Mouse (Mus musculus): ENCODE measurements at regions not wholly inside any gene's neighbourhood (a gene's known extent, or its start where the extent isn't known, plus 50 kb on each side); places are given as distances from the start of the nearest gene placed in this dataset.

- ATAC-seq (no peak), DNase-seq (ENCODE audit: low read depth, low spot score) (no peak)
- CTCF ChIA-PET, result no interaction called here
- in situ Hi-C loops (cut with MboI; ENCODE audit: low pct_unique_long_range_greater_than_20kb), result no loop called here
- POLR2A ChIA-PET, result no interaction called here
- TF ChIP-seq CTCF (IDR thresholded peaks at IDR 0.05), result no peak
- H3K27me3 ChIP-seq, result no peaks in the 10 kb centered on the region
Observed at GRCm38 (mm10) chr7:72500996-72501395, 194.6 kb upstream of the Mctp2 start.

- no peak for TF ChIP-seq CTCF (IDR thresholded peaks at IDR 0.05)
- no peaks in the 10 kb centered on the region for H3K27me3 ChIP-seq
- in situ Hi-C loops (cut with MboI; ENCODE audit: low pct_unique_long_range_greater_than_20kb), result no loop called here
- no peak for DNase-seq (ENCODE audit: low read depth, low spot score)
- no peak for ATAC-seq
- ChIA-PET POLR2A (no interaction called here), CTCF (interaction anchor here (0.6 kb wide), 1 partner anchor 874 kb away, joined by 3 read pairs; the partner anchor contains the start of gene Rgma)
Observed at GRCm38 (mm10) chr7:72501431-72501830, 195.0 kb upstream of the Mctp2 start.

GRCm38 (mm10) chr7:72503756-72504155 is 197.3 kb upstream of the Mctp2 start:
- ChIA-PET CTCF (interaction anchor here (1.7 kb wide), 1 partner anchor 9 kb away, joined by 5 read pairs; no protein-coding TSS in a partner anchor), POLR2A (no interaction called here)
- ATAC-seq, result no peak
- no peaks in the 10 kb centered on the region for H3K27me3 ChIP-seq
- no peak for TF ChIP-seq CTCF (IDR thresholded peaks at IDR 0.05)
- no peak for DNase-seq (ENCODE audit: low read depth, low spot score)
- in situ Hi-C loops (cut with MboI; ENCODE audit: low pct_unique_long_range_greater_than_20kb), result no loop called here

- no peak for TF ChIP-seq CTCF (IDR thresholded peaks at IDR 0.05)
- POLR2A ChIA-PET, result no interaction called here
- in situ Hi-C loops (cut with MboI; ENCODE audit: low pct_unique_long_range_greater_than_20kb), result no loop called here
- DNase-seq (ENCODE audit: low read depth, low spot score) (no peak), ATAC-seq (no peak)
- CTCF ChIA-PET, result no interaction called here
- H3K27me3 ChIP-seq, result no peaks in the 10 kb centered on the region
Observed at GRCm38 (mm10) chr7:72504268-72504667, 197.9 kb upstream of the Mctp2 start.

GRCm38 (mm10) chr7:72505732-72506460 is 199.5 kb upstream of the Mctp2 start:
- ATAC-seq (no peak), DNase-seq (ENCODE audit: low read depth, low spot score) (no peak)
- POLR2A ChIA-PET, result no interaction called here
- no peak for TF ChIP-seq CTCF (IDR thresholded peaks at IDR 0.05)
- no peaks in the 10 kb centered on the region for H3K27me3 ChIP-seq
- CTCF ChIA-PET, result interaction anchor here (1.1 kb wide), 1 partner anchor 13 kb away, joined by 4 read pairs; no protein-coding TSS in a partner anchor
- in situ Hi-C loops (cut with MboI; ENCODE audit: low pct_unique_long_range_greater_than_20kb), result no loop called here

- in situ Hi-C loops (cut with MboI; ENCODE audit: low pct_unique_long_range_greater_than_20kb), result no loop called here
- no peaks in the 10 kb centered on the region for H3K27me3 ChIP-seq
- ChIA-PET POLR2A (no interaction called here), CTCF (interaction anchor here (1.2 kb wide), 1 partner anchor 11 kb away, joined by 4 read pairs; no protein-coding TSS in a partner anchor)
- no peak for ATAC-seq
- TF ChIP-seq CTCF (IDR thresholded peaks at IDR 0.05), result no peak
- DNase-seq (ENCODE audit: low read depth, low spot score), result no peak
Observed at GRCm38 (mm10) chr7:72507946-72508345, 201.5 kb upstream of the Mctp2 start.

GRCm38 (mm10) chr7:72510116-72510515 is 203.7 kb upstream of the Mctp2 start:
- ATAC-seq (peak; percentile 67), DNase-seq (ENCODE audit: low read depth, low spot score) (no peak)
- no peaks in the 10 kb centered on the region for H3K27me3 ChIP-seq
- POLR2A ChIA-PET, result no interaction called here
- TF ChIP-seq CTCF (IDR thresholded peaks at IDR 0.05), result no peak
- in situ Hi-C loops (cut with MboI; ENCODE audit: low pct_unique_long_range_greater_than_20kb), result loop anchor here (10.0 kb wide), 1 partner anchor 105 kb away; no protein-coding TSS in a partner anchor
- CTCF ChIA-PET, result interaction anchor here (1.3 kb wide), 1 partner anchor 18 kb away, joined by 3 read pairs; no protein-coding TSS in a partner anchor

GRCm38 (mm10) chr7:72513446-72513845 is 207.0 kb upstream of the Mctp2 start:
- TF ChIP-seq CTCF (IDR thresholded peaks at IDR 0.05), result no peak
- ChIA-PET CTCF (no interaction called here), POLR2A (no interaction called here)
- in situ Hi-C loops (cut with MboI; ENCODE audit: low pct_unique_long_range_greater_than_20kb), result loop anchor here (10.0 kb wide), 1 partner anchor 109 kb away; no protein-coding TSS in a partner anchor
- no peaks in the 10 kb centered on the region for H3K27me3 ChIP-seq
- DNase-seq (ENCODE audit: low read depth, low spot score) (no peak), ATAC-seq (no peak)

- POLR2A ChIA-PET, result no interaction called here
- CTCF ChIA-PET, result no interaction called here
- H3K27me3 ChIP-seq, result no peaks in the 10 kb centered on the region
- DNase-seq (ENCODE audit: low read depth, low spot score) (no peak), ATAC-seq (no peak)
- in situ Hi-C loops (cut with MboI; ENCODE audit: low pct_unique_long_range_greater_than_20kb), result loop anchor here (10.0 kb wide), 1 partner anchor 110 kb away; no protein-coding TSS in a partner anchor
- no peak for TF ChIP-seq CTCF (IDR thresholded peaks at IDR 0.05)
Observed at GRCm38 (mm10) chr7:72514851-72515250, 208.4 kb upstream of the Mctp2 start.

- ATAC-seq (peak; percentile 65), DNase-seq (ENCODE audit: low read depth, low spot score) (no peak)
- no peaks in the 10 kb centered on the region for H3K27me3 ChIP-seq
- in situ Hi-C loops (cut with MboI; ENCODE audit: low pct_unique_long_range_greater_than_20kb), result loop anchor here (10.0 kb wide), 1 partner anchor 114 kb away; no protein-coding TSS in a partner anchor
- ChIA-PET CTCF (interaction anchor here (0.7 to 2.6 kb wide), 6 partner anchors 10 to 77 kb away, joined by 3 to 10 read pairs (median 4); no protein-coding TSS in a partner anchor), POLR2A (interaction anchor here (1.0 kb wide), 1 partner anchor 15 kb away, joined by 3 read pairs; no protein-coding TSS in a partner anchor)
- TF ChIP-seq CTCF (IDR thresholded peaks at IDR 0.05), result no peak
Observed at GRCm38 (mm10) chr7:72518421-72518972, 212.1 kb upstream of the Mctp2 start.

Measured in Patski (cell line).